Mouse (Mus musculus) liver, embryonic 14.5 days (tissue): ENCODE measurements around the gene Reg3g. TPM values are rescaled to one million over a fixed set of nuclear protein-coding genes. Genes with fewer than 3 reads are reported as not detected.

ENCODE experiments used
- ATAC-seq: fragments of 200-750 bp; cut with Nextera tagmentation; 2 replicates; pipeline ENCODE4 v1.8.0; 2017; ENCODE audit warnings: moderate number of reproducible peaks, mild to moderate bottlenecking, moderate library complexity; ENCODE audit not compliant: insufficient read depth
- DNase-seq, 3 experiments: peaks; one replicate each; pipeline ENCODE4 v3.0.0-alpha.2; 2012 to 2013; ENCODE audit warnings: low read depth in 3 of 3, low spot score in 3 of 3
- H3K27ac ChIP-seq: fragments of 300-500 bp; sonication (generic); 2 replicates; pipeline ENCODE4 v1.5.1; 2014; ENCODE audit warnings: moderate library complexity, mild to moderate bottlenecking, control low read depth, inconsistent platforms
- H3K27me3 ChIP-seq: fragments of 300-500 bp; sonication (generic); 2 replicates; pipeline ENCODE4 v1.6.1; 2014; ENCODE audit warnings: mild to moderate bottlenecking, low read length, moderate library complexity; ENCODE audit not compliant: control insufficient read depth, insufficient read depth
- H3K36me3 ChIP-seq: fragments of 300-500 bp; sonication (generic); replicated peaks from 2 replicates; pipeline ENCODE4 v1.6.1; 2014; ENCODE audit warnings: low read depth; ENCODE audit not compliant: control insufficient read depth, insufficient read depth
- H3K4me1 ChIP-seq, 2 experiments: fragments of 200-500 bp in 1 of 2; fragments of 300-500 bp in 1 of 2; sonication (generic) in 1 of 2; replicated peaks; 2 replicates each; pipeline ENCODE4 v1.6.1; 2012 to 2014; ENCODE audit warnings: antibody characterized with exemption in 1 of 2, inconsistent platforms in 1 of 2, low read length in 1 of 2; ENCODE audit not compliant: control insufficient read depth in 2 of 2, insufficient read depth in 2 of 2
- H3K4me2 ChIP-seq: fragments of 300-500 bp; sonication (generic); 2 replicates; pipeline ENCODE4 v1.6.1; 2014; ENCODE audit warnings: low read depth, mild to moderate bottlenecking, control low read depth, moderate library complexity
- H3K4me3 ChIP-seq, 2 experiments: fragments of 200-500 bp in 1 of 2; fragments of 300-500 bp in 1 of 2; sonication (generic) in 1 of 2; 2 replicates each; pipeline ENCODE4 v1.5.1; 2012 to 2014; ENCODE audit warnings: low read depth in 2 of 2, low read length in 2 of 2, mild to moderate bottlenecking in 2 of 2, control low read depth in 1 of 2, inconsistent platforms in 1 of 2, moderate library complexity in 1 of 2; ENCODE audit not compliant: insufficient read depth in 1 of 2
- H3K9ac ChIP-seq: fragments of 300-500 bp; sonication (generic); replicated peaks from 2 replicates; pipeline ENCODE4 v1.6.1; 2014; ENCODE audit warnings: mild to moderate bottlenecking, control low read depth, moderate library complexity
- H3K9me3 ChIP-seq: fragments of 300-500 bp; sonication (generic); 2 replicates; pipeline ENCODE4 v1.6.1; 2016; ENCODE audit warnings: low read length, mixed read lengths; ENCODE audit not compliant: control insufficient read depth
- CTCF ChIP-seq: IDR thresholded peaks from 2 replicates; pipeline ENCODE4 v1.5.1; 2016; ENCODE audit warnings: antibody characterized with exemption, low read depth, control low read depth
- EP300 ChIP-seq: IDR thresholded peaks from 2 replicates; pipeline ENCODE4 v1.6.1; 2016; ENCODE audit warnings: antibody characterized with exemption, low read depth
- WGBS: fragments of 180-500 bp; shearing (Covaris S2); extraction: QIAGEN DNeasy Blood & Tissue Kit; methylation state at CpG from one replicate; pipeline ENCODE4 v1.1.7; 2014; ENCODE audit not compliant: insufficient replicate concordance; 5-methylcytosine and 5-hydroxymethylcytosine counted together
- polyA plus RNA-seq, 2 experiments: library from polyadenylated mRNA; depleted of rRNA in 1 of 2; stranded (reverse) in 1 of 2; unstranded in 1 of 2; fragments of >200 nt; fragmentation: Nextera tagmentation in 1 of 2; extraction: Ambion mirVana in 1 of 2; gene quantifications; 2 replicates each; pipeline versions ENCODE4 v1.2.1 to v1.2.3; 2012 to 2014

Gene Reg3g
- polyA plus RNA-seq (2012; rRNA removed) (not detected in 2 replicates), polyA plus RNA-seq (2014; fragmentation: Nextera tagmentation; extraction: Ambion mirVana) (not detected in 2 replicates)

DNA sequence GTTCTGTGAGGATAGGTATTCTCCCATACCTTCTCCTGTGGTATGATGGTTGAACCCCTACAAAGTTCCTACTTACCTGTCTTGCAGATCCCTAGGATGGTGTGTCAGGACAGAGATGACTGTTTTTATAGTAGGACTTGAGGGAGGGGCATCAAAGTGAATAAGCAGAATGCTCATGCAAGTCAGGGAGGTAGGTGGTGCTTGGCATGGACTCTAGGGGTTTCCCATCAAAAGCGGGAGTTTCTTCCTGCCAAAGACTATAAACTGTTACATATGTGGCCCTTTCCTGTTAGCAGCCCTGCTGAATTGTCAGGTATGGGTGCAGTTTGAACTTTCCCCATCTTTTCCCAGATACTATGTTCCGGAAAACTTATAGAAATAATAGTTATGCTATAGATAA is at the start of gene Reg3g:
TSS of gene Reg3g (minus strand) at position 101 of the 400 bp plus-strand sequence.
- TF ChIP-seq CTCF (no peak), EP300 (no peak)
- no peak for ATAC-seq
- WGBS: 67% methylated on average over 2 of the region's 2 CpGs

DNA sequence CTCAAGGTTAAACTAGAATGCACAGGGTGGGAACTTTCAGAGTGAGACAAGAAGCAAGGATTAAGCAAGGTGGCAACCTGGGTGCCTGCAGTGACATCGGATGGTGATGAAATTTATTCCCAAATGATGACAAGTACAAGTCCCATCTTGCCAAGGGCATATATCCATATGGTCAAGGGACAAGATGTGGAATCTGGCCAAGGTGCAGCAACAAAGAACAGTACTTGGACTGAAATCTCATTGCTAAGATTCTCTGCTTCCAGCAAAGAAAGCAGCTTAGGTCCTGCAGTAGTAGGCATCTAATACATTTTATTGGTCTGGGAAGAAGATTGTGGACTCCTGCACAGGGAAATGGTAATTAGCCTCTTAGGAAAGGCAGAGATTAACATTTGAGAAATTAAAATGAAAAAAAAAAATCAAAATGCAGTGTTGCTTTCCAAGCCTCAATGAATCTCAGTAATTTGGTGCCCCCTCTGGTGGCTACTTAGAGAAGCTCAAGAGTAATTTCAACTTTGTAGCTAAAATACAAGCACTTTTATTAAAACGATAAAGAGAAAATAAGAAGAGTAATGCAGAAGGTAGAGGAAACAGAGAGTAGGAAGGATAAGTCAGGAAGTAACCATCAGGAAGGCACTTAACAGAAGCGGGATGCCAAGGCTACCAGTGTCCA is 47.2 kb upstream of the Reg3g start:
- Histone ChIP-seq H3K27me3 (no peaks in the 10 kb centered on the region), H3K9ac (no peak overlapping the region), H3K9me3 (no peaks in the 10 kb centered on the region), H3K4me3 (no peak overlapping the region), H3K36me3 (no peaks in the 10 kb centered on the region), H3K27ac (no peak overlapping the region), H3K4me2 (no peak overlapping the region), H3K4me1 (no peaks in the 10 kb centered on the region)
- WGBS: 46% methylated on average over 3 of the region's 3 CpGs
- no peak for DNase-seq
- TF ChIP-seq CTCF: no peak
- no peak for TF ChIP-seq EP300
- ATAC-seq: no peak

More for the DNA sequence above, at the start of gene Reg3g:
- no peak for DNase-seq
- Histone ChIP-seq H3K4me3 (no peak within 1 kb of the TSS), H3K4me2 (no peak within 1 kb of the TSS), H3K4me1 (no peaks in the 10 kb centered on the region), H3K36me3 (no peaks in the 10 kb centered on the region), H3K9ac (no peak within 1 kb of the TSS), H3K27ac (no peak within 1 kb of the TSS), H3K27me3 (no peaks in the 10 kb centered on the region), H3K9me3 (no peaks in the 10 kb centered on the region)

- DNase-seq (no peak), ATAC-seq (no peak)
- H3K4me1 ChIP-seq: no peaks in the 10 kb centered on the region
- no peaks in the 10 kb centered on the region for H3K36me3 ChIP-seq
- H3K27ac ChIP-seq: no peak overlapping the region
- WGBS: 3% methylated on average over 3 of the region's 3 CpGs
- no peak overlapping the region for H3K4me2 ChIP-seq
- no peaks in the 10 kb centered on the region for H3K27me3 ChIP-seq
- no peak overlapping the region for H3K4me3 ChIP-seq
- no peaks in the 10 kb centered on the region for H3K9me3 ChIP-seq
- TF ChIP-seq EP300: no peak
- TF ChIP-seq CTCF: peak; percentile 53
- H3K9ac ChIP-seq: no peak overlapping the region
Measured at GRCm38 (mm10) chr6:78512833-78513232, 44.2 kb upstream of the Reg3g start.

DNA sequence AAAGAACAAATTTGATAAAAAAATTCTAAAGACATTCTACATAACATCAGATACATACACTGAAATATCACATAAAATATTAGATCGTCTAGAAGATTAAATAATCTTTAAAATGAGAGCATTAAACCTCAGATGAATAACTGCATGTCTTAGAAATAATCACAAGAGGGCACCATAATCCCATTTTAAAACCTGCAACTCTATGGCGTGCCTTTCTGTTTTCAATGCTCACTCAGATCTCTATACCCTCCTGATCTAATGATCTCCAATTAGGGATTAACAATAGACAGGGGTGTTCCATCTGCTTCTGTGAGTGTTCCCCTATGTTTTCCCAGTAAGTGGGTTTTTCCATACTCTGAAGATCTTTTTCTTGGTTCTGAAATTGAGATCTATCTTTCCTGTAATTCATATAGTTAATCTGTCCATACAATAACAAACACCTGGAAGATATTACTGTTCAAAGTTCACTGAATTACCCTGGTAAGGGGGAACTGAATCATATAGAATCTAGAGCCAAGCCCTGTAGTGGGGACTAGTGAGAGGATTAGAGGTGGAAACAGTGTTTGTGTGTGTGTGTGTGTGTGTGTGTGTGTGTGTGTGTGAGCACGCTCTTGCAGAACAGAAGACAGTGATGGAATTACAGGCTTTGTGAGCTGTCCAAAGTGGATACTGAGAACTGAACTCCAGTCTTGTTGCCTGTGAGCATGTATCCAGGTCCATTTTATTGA is 41.7 kb upstream of the Reg3g start:
- Histone ChIP-seq H3K27ac (no peak overlapping the region), H3K36me3 (no peaks in the 10 kb centered on the region), H3K4me1 (no peaks in the 10 kb centered on the region), H3K9me3 (no peaks in the 10 kb centered on the region), H3K9ac (no peak overlapping the region), H3K4me2 (no peak overlapping the region), H3K4me3 (no peak overlapping the region), H3K27me3 (no peaks in the 10 kb centered on the region)
- WGBS: 48% methylated on average over 3 of the region's 3 CpGs
- DNase-seq (no peak), ATAC-seq (no peak)
- TF ChIP-seq CTCF (no peak), EP300 (no peak)

DNA sequence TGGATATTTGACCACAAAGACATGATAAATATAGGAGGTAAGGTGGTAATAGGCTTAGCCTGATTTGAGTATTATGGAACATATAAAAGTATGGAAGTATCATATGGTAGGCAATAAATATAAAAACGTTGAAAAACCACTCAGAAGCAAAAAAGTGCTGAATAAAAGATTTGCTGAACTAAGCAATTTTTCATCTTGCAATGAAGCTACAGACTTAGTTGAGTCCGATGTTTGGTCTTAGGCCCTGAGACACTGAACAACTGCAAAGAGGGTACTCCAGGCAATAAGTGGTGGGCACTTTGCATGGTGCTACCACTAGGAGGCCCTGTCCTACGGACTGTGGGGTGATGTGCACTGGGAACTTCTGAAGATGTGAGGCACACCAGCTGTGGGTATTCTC is 37.1 kb upstream of the Reg3g start:
- H3K4me3 ChIP-seq: no peak overlapping the region
- H3K27me3 ChIP-seq: no peaks in the 10 kb centered on the region
- ATAC-seq (no peak), DNase-seq (no peak)
- WGBS: 45% methylated on average over 3 of the region's 3 CpGs
- TF ChIP-seq EP300: no peak
- H3K4me2 ChIP-seq: no peak overlapping the region
- H3K36me3 ChIP-seq: no peaks in the 10 kb centered on the region
- no peaks in the 10 kb centered on the region for H3K4me1 ChIP-seq
- H3K27ac ChIP-seq: no peak overlapping the region
- no peak overlapping the region for H3K9ac ChIP-seq
- no peaks in the 10 kb centered on the region for H3K9me3 ChIP-seq
